Mouse (Mus musculus): Measurements from ENCODE around the gene Gm14862.

DNA sequence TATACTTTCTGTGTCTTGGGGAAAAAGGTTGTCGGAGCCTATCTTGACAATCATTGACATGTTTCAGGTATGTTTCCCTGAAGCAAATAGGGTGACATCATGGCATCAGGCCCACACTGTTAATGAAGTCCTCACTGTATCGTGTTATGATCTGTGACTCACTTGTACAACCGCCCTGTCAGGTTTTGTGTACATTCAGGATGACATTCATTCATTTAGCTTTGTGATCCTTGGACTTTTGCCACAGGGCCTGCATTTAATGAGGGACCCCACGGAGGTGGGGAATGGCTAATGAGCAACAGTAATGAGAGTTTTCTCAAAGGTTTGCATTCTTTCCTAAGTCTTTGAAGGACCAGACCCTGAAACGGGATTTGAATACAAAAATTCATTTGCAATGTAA lies 7.8 kb downstream of the Gm14862 start:
- TF ChIP-seq CTCF (conservative IDR thresholded peaks at IDR 0.05 in 1 of 2, IDR thresholded peaks at IDR 0.05 in 1 of 2; ENCODE audit: low read depth in 2 of 2, low read length in 2 of 2) (no peak), JUND (conservative IDR thresholded peaks at IDR 0.05; ENCODE audit: low read depth, low read length) (no peak), EP300 (IDR thresholded peaks at IDR 0.05; ENCODE audit: low read length) (no peak), KAT2A (IDR thresholded peaks at IDR 0.05; ENCODE audit: insufficient replicate concordance, low read length) (no peak), POLR2A (IDR thresholded peaks at IDR 0.05; ENCODE audit: low read depth, low read length) (no peak), USF1 (IDR thresholded peaks at IDR 0.05; ENCODE audit: low read depth, low read length) (no peak), HCFC1 (IDR thresholded peaks at IDR 0.05; ENCODE audit: low read depth, low read length) (no peak)

All from CH12.LX (cell line).